Mouse (Mus musculus) G1E (cell line): ENCODE results near the gene Pdzrn4. TPM values are rescaled to one million over a fixed set of nuclear protein-coding genes. Genes with fewer than 3 reads are reported as not detected.

Experiments
- ATAC-seq: 2 replicates; pipeline ENCODE4 v1.8.0; 2016; ENCODE audit warnings: mild to moderate bottlenecking; ENCODE audit not compliant: insufficient number of reproducible peaks, poor library complexity, low FRiP score, severe bottlenecking; ENCODE audit errors: extremely low read depth
- DNase-seq: peaks from one replicate; pipeline ENCODE4 v3.0.0; 2012; ENCODE audit warnings: low spot score
- H3K27me3 ChIP-seq: 2 replicates; pipeline ENCODE4 v1.6.1; 2012; ENCODE audit warnings: mild to moderate bottlenecking, low read length, inconsistent platforms; ENCODE audit not compliant: insufficient read depth
- H3K36me3 ChIP-seq: replicated peaks from 2 replicates; pipeline ENCODE3; 2012; ENCODE audit warnings: mild to moderate bottlenecking, inconsistent platforms
- H3K4me1 ChIP-seq: 2 replicates; pipeline ENCODE4 v1.6.1; 2012; ENCODE audit warnings: low read depth, low read length, inconsistent platforms, mixed read lengths; ENCODE audit not compliant: insufficient read depth
- H3K4me3 ChIP-seq: 2 replicates; pipeline ENCODE4 v1.5.1; 2012; ENCODE audit warnings: low read depth, mild to moderate bottlenecking, inconsistent platforms, low read length, moderate library complexity, mixed read lengths
- H3K9me3 ChIP-seq: replicated peaks from 2 replicates; pipeline ENCODE4 v1.6.1; 2012; ENCODE audit warnings: inconsistent platforms
- CTCF ChIP-seq: IDR thresholded peaks from 2 replicates; pipeline ENCODE4 v1.5.1; 2012; ENCODE audit warnings: low read depth, low read length, inconsistent platforms, mixed read lengths
- GATA1 ChIP-seq: IDR thresholded peaks from 2 replicates; pipeline ENCODE4 v1.6.1; 2012; ENCODE audit warnings: borderline replicate concordance, low read length, inconsistent platforms, mixed read lengths
- GATA2 ChIP-seq: IDR thresholded peaks from 2 replicates; pipeline ENCODE4 v1.6.1; 2012; ENCODE audit warnings: low read depth, low read length, inconsistent platforms, borderline replicate concordance
- POLR2AphosphoS5 ChIP-seq: IDR thresholded peaks from 2 replicates; pipeline ENCODE4 v1.6.1; 2012; ENCODE audit warnings: low read depth, low read length, inconsistent platforms; ENCODE audit not compliant: insufficient replicate concordance
- TAL1 ChIP-seq: conservative IDR thresholded peaks from 2 replicates; pipeline ENCODE4 v1.6.1; 2012; ENCODE audit warnings: low read depth, low read length, inconsistent platforms, mixed read lengths
- polyA plus RNA-seq: library from polyadenylated mRNA; stranded (reverse); fragments of >175 nt; gene quantifications from 2 replicates; pipeline ENCODE4 v1.2.3, GENCODE M21; 2012
- total RNA-seq, 2 experiments: library from RNA; stranded (forward) in 1 of 2; stranded (reverse) in 1 of 2; fragments of 200-1000 nt in 1 of 2; fragments of >200 nt in 1 of 2; fragmentation: Nextera tagmentation in 1 of 2; gene quantifications; 2 replicates each; pipeline ENCODE4 v1.2.3; 2014 to 2017

Gene Pdzrn4
- total and polyA plus RNA-seq, 3 experiments = 0.05 TPM; not detected in 2

DNA sequence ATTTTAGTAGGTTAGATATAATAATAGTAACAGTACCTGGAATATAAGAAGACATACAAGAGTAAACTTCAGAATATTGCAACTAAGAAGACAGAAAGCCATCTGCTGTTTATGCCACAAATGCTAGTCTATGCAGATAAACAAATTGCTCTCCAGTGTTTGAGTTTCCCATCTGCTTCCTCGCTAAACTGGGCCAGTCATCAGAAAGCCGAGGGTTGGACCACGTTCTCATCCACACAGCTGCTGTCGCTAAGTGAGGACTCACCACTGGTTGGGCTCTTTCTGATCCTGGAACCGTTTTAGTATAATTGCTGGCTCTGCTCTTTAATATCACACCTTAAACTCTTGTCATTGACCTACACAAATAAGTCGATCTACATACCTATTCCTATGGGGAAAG, 85.5 kb downstream of the Pdzrn4 start:
- Histone ChIP-seq H3K4me1 (no peaks in the 10 kb centered on the region), H3K36me3 (no peaks in the 10 kb centered on the region), H3K4me3 (no peak overlapping the region), H3K27me3 (no peaks in the 10 kb centered on the region), H3K9me3 (peaks cover 13% of the 10 kb centered on the region)
- DNase-seq (no peak), ATAC-seq (no peak)
- TF ChIP-seq CTCF = no peak
- TF ChIP-seq GATA2 = no peak
- no peak for TF ChIP-seq TAL1
- no peak for TF ChIP-seq POLR2AphosphoS5
- no peak for TF ChIP-seq GATA1

DNA sequence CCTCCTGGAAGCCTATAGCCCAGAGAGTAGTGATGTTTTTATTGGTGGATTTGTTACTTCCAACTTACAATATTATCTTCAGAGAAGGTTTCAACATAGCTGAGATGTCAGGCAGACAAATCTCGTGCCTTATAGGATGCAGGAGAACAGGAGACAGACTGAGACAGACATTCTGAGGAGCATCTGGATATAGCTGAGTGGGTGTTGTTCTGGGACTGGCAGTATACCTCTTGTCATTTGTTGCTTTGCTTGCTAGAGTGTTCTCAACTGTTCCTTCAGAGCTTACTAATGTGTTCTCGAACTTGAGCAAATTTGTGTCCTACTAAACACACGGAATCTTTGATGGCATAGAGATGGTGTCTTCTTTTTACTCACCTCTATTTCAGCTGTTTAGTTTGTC, 94.7 kb downstream of the Pdzrn4 start:
- DNase-seq = no peak
- H3K27me3 ChIP-seq = no peaks in the 10 kb centered on the region
- H3K36me3 ChIP-seq = no peaks in the 10 kb centered on the region
- no peaks in the 10 kb centered on the region for H3K4me1 ChIP-seq
- H3K9me3 ChIP-seq = peaks cover 42% of the 10 kb centered on the region
- no peak for ATAC-seq
- no peak overlapping the region for H3K4me3 ChIP-seq
- TF ChIP-seq POLR2AphosphoS5 (no peak), TAL1 (no peak), CTCF (no peak), GATA1 (no peak), GATA2 (no peak)

DNA sequence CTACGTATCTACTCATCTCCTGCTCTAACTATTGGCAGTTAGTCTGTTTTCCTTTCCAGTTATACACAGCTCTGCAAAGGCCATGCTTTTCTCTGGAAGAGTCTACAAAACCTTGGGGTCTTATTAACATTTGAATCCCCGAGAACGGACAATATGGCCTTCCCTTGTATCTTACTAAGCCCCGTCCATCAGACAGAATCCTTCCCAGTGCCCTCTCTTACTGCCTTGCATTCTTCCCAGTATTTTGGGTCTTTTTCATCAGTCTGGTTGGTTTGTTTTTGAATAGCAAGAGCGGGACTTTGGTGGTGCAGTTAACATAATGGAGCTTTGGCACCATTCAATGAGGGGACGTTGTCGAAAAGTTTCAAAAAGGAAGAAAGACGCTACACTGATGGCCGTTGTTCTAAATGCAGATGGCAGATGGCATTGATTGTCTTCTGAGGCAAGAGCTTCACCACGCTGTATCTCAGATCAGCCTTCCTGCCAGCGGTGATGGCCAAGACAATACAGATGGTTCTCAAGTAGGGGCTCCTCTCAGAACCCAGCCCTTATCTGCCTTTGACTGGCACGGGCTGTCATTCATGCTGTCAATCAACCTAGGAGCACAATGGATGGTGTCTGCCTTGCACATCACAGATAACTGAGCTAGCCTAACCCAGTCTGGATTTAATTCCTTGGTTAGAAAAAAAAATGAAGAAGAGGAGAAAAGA, 98.9 kb downstream of the Pdzrn4 start:
- Histone ChIP-seq H3K27me3 (no peaks in the 10 kb centered on the region), H3K36me3 (no peaks in the 10 kb centered on the region), H3K4me1 (no peaks in the 10 kb centered on the region), H3K9me3 (peaks cover 28% of the 10 kb centered on the region), H3K4me3 (no peak overlapping the region)
- DNase-seq (no peak), ATAC-seq (no peak)
- TF ChIP-seq GATA1 (no peak), TAL1 (no peak), POLR2AphosphoS5 (no peak), CTCF (no peak), GATA2 (no peak)

DNA sequence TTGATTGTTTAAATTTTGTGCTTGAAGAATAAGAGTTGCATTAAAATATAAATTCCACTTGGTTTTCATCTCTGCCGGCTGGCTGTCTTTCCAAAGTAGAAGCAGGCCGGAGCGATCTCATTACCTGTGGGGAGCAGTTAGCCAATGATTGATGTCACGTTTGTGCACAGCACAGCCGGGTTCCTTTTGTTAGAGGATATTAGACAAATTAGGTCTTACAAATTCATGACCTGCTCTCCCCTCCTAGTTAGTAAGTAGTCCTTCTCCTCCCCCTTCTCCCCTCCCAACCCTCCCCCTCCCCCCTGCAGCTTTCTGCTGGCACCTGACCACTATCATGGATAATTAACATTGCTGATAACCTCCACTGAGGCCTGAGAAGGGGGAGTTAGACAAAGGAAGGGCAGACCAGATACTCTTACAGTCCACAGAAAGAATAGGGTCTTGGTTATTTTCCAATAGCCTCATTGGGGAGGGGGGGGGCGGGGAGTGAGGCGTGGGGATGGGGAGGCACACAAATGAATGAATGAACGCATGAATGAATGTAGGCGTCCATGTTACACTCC, 103.7 kb downstream of the Pdzrn4 start:
- no peaks in the 10 kb centered on the region for H3K36me3 ChIP-seq
- DNase-seq (no peak), ATAC-seq (no peak)
- H3K4me1 ChIP-seq = no peaks in the 10 kb centered on the region
- H3K9me3 ChIP-seq = peaks cover 10% of the 10 kb centered on the region
- TF ChIP-seq TAL1 (no peak), GATA2 (no peak), GATA1 (no peak), POLR2AphosphoS5 (no peak), CTCF (no peak)
- no peak overlapping the region for H3K4me3 ChIP-seq
- H3K27me3 ChIP-seq = no peaks in the 10 kb centered on the region

DNA sequence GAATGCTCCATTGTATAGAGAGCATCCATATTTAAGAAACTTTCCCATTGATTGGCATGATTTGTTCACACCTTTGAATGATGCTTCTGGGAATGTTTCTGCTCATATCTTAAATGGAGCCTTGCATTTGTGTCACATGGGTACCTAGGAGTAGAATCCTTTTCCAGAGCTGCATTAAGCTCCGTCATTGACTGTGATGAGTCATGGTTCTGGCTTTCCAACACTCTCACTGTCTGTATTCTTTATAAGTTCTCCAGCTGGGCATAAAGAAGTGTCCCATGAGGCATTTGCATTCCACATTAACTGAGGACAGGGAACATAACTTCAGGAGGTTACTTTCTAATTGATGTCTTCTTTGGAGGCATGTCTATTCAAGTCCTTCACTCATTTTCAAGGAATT, 106.1 kb downstream of the Pdzrn4 start:
- H3K36me3 ChIP-seq = no peaks in the 10 kb centered on the region
- peaks cover 5% of the 10 kb centered on the region; the same call in 1 of the 2 replicates for H3K9me3 ChIP-seq
- H3K27me3 ChIP-seq = no peaks in the 10 kb centered on the region
- no peaks in the 10 kb centered on the region for H3K4me1 ChIP-seq
- no peak for TF ChIP-seq POLR2AphosphoS5
- TF ChIP-seq GATA2 = no peak
- TF ChIP-seq CTCF = no peak
- no peak for TF ChIP-seq TAL1
- TF ChIP-seq GATA1 = no peak
- no peak overlapping the region for H3K4me3 ChIP-seq
- DNase-seq = no peak
- no peak for ATAC-seq

DNA sequence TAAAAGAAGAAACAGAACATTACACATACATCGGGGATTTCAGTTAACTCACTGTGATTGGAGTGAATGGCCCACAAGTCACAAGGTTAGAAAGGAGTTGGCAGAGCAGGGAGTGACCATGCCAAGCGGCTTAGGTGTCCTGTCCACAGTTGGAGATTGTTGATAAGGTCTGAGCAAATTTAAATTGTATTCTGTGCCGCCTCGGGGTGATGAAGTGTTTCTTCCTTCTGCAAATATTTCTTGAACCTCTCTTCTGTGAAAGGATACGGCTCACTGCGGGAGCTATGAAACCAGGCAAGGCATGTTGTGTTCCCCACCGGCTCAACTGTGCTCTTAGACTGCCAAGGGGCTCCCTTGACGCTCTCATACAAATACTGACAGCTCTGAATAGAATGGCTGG, 112.7 kb downstream of the Pdzrn4 start:
- TF ChIP-seq GATA2 (no peak), GATA1 (no peak), POLR2AphosphoS5 (no peak), TAL1 (no peak), CTCF (no peak)
- DNase-seq (no peak), ATAC-seq (no peak)
- Histone ChIP-seq H3K27me3 (no peaks in the 10 kb centered on the region), H3K36me3 (no peaks in the 10 kb centered on the region), H3K9me3 (peaks cover 20% of the 10 kb centered on the region), H3K4me3 (no peak overlapping the region), H3K4me1 (no peaks in the 10 kb centered on the region)
